Mouse (Mus musculus): Measurements from ENCODE around the gene Pfkm. TPM values are rescaled to one million over a fixed set of nuclear protein-coding genes. Genes with fewer than 3 reads are reported as not detected.

The Pfkm gene
- polyA plus RNA-seq, 1 experiment from 2014 or later, result 36.3 TPM

- Histone ChIP-seq H3K9ac (ENCODE audit: low read length) (peak overlapping the region; percentile 79), H3K27me3 (ENCODE audit: control insufficient read depth, insufficient read depth, low read length) (no peaks in the 10 kb centered on the region; the same call in 1 of the 2 replicates), H3K4me2 (peak overlapping the region; percentile 74), H3K9me3 (ENCODE audit: control insufficient read depth, low read length) (no peaks in the 10 kb centered on the region), H3K4me1 (ENCODE audit: control insufficient read depth, insufficient read depth, low read length) (peaks cover 8% of the 10 kb centered on the region), H3K36me3 (ENCODE audit: control insufficient read depth, insufficient read depth, low read length) (peaks cover 2% of the 10 kb centered on the region; the same call in 1 of the 2 replicates), H3K4me3 (ENCODE audit: low read depth, low read length) (peak overlapping the region; percentile 51), H3K27ac (ENCODE audit: low read depth, low read length) (peak overlapping the region; percentile 65)
- peak; percentile 96 for DNase-seq (ENCODE audit: low spot score, missing footprints)
- 4% methylated on average over 37 of the region's 37 CpGs for WGBS
- ATAC-seq (ENCODE audit: low FRiP score), result peak; percentile 95
These were observed 16.1 kb downstream of the Pfkm start for GRCm38 (mm10) chr15:98108297-98109152.

DNA sequence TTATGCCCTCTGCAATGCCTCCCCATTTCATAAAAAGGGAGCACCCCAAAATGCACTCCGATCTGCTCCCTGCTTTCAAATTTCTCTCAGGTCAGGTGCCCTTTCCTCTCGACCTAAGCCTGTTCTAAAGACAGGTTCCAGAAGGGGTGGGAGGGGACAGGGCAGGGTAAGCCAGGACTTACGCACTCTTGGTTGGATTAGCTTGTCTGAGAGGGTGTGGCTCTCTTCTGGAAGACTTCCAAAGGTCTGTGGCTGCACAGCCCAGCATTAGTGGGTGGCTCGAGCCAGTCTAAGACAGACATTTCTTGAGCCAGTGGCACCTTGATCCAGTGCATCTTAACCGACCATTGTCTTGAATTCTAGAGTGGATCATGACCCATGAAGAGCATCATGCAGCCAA is 19.4 kb downstream of the Pfkm start:
- no peak overlapping the region for H3K27ac ChIP-seq (ENCODE audit: low read depth, low read length)
- H3K27me3 ChIP-seq (ENCODE audit: control insufficient read depth, insufficient read depth, low read length), result no peaks in the 10 kb centered on the region; the same call in 1 of the 2 replicates
- no peak for DNase-seq (ENCODE audit: low spot score, missing footprints)
- no peak overlapping the region for H3K9ac ChIP-seq (ENCODE audit: low read length)
- peaks cover 2% of the 10 kb centered on the region; the same call in 1 of the 2 replicates for H3K36me3 ChIP-seq (ENCODE audit: control insufficient read depth, insufficient read depth, low read length)
- H3K4me3 ChIP-seq (ENCODE audit: low read depth, low read length), result no peak overlapping the region
- peaks cover 8% of the 10 kb centered on the region for H3K4me1 ChIP-seq (ENCODE audit: control insufficient read depth, insufficient read depth, low read length)
- ATAC-seq (ENCODE audit: low FRiP score), result no peak
- no peak overlapping the region for H3K4me2 ChIP-seq
- 80% methylated on average over 5 of the region's 5 CpGs for WGBS
- no peaks in the 10 kb centered on the region for H3K9me3 ChIP-seq (ENCODE audit: control insufficient read depth, low read length)

- no peak overlapping the region for H3K4me3 ChIP-seq (ENCODE audit: low read depth, low read length)
- no peak overlapping the region for H3K27ac ChIP-seq (ENCODE audit: low read depth, low read length)
- H3K9me3 ChIP-seq (ENCODE audit: control insufficient read depth, low read length), result no peaks in the 10 kb centered on the region
- WGBS, result 82% methylated on average over 10 of the region's 10 CpGs
- H3K36me3 ChIP-seq (ENCODE audit: control insufficient read depth, insufficient read depth, low read length), result peaks cover 5% of the 10 kb centered on the region; the same call in 1 of the 2 replicates
- ATAC-seq (ENCODE audit: low FRiP score) (no peak), DNase-seq (ENCODE audit: low spot score, missing footprints) (no peak)
- H3K9ac ChIP-seq (ENCODE audit: low read length), result no peak overlapping the region
- H3K4me1 ChIP-seq (ENCODE audit: control insufficient read depth, insufficient read depth, low read length), result no peaks in the 10 kb centered on the region; the same call in 1 of the 2 replicates
- H3K27me3 ChIP-seq (ENCODE audit: control insufficient read depth, insufficient read depth, low read length), result no peaks in the 10 kb centered on the region
- H3K4me2 ChIP-seq, result no peak overlapping the region
These were observed 21.9 kb downstream of the Pfkm start for GRCm38 (mm10) chr15:98114098-98114851.

- no peaks in the 10 kb centered on the region for H3K9me3 ChIP-seq (ENCODE audit: control insufficient read depth, low read length)
- H3K4me2 ChIP-seq, result no peak overlapping the region
- 85% methylated on average over 10 of the region's 10 CpGs for WGBS
- no peak for DNase-seq (ENCODE audit: low spot score, missing footprints)
- no peak overlapping the region for H3K9ac ChIP-seq (ENCODE audit: low read length)
- no peaks in the 10 kb centered on the region for H3K4me1 ChIP-seq (ENCODE audit: control insufficient read depth, insufficient read depth, low read length)
- H3K4me3 ChIP-seq (ENCODE audit: low read depth, low read length), result no peak overlapping the region
- no peak overlapping the region for H3K27ac ChIP-seq (ENCODE audit: low read depth, low read length)
- H3K27me3 ChIP-seq (ENCODE audit: control insufficient read depth, insufficient read depth, low read length), result no peaks in the 10 kb centered on the region
- H3K36me3 ChIP-seq (ENCODE audit: control insufficient read depth, insufficient read depth, low read length), result peaks cover 5% of the 10 kb centered on the region; the same call in 1 of the 2 replicates
- no peak for ATAC-seq (ENCODE audit: low FRiP score)
These were observed 22.7 kb downstream of the Pfkm start for GRCm38 (mm10) chr15:98114852-98115778.

GRCm38 (mm10) chr15:98115779-98116163 is 23.4 kb downstream of the Pfkm start:
- Histone ChIP-seq H3K27me3 (ENCODE audit: control insufficient read depth, insufficient read depth, low read length) (no peaks in the 10 kb centered on the region), H3K4me1 (ENCODE audit: control insufficient read depth, insufficient read depth, low read length) (no peaks in the 10 kb centered on the region), H3K4me3 (ENCODE audit: low read depth, low read length) (no peak overlapping the region), H3K27ac (ENCODE audit: low read depth, low read length) (no peak overlapping the region), H3K9ac (ENCODE audit: low read length) (no peak overlapping the region), H3K9me3 (ENCODE audit: control insufficient read depth, low read length) (no peaks in the 10 kb centered on the region), H3K4me2 (no peak overlapping the region), H3K36me3 (ENCODE audit: control insufficient read depth, insufficient read depth, low read length) (peaks cover 5% of the 10 kb centered on the region; the same call in 1 of the 2 replicates)
- 88% methylated on average over 9 of the region's 9 CpGs for WGBS
- DNase-seq (ENCODE audit: low spot score, missing footprints) (no peak), ATAC-seq (ENCODE audit: low FRiP score) (no peak)

DNA sequence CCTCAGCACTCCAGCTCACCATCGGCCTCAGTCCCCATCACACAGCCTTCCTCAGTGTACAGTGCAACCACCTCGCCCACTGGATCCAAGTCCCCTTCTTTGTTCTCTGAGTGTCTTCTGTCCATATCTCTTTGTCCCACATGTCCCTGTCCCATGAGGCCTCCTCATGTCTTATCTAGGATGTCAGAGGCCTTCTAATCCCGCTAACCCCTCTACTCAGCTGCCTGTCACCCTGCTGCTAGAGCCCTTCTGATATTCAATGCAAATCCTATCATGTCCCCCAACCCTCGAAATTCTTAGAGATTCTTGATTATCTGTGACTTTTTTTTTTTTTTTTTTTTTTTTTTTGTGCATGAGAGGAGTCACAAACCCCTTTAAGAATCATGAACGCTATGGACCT is 23.9 kb downstream of the Pfkm start:
- Histone ChIP-seq H3K4me3 (ENCODE audit: low read depth, low read length) (no peak overlapping the region), H3K9me3 (ENCODE audit: control insufficient read depth, low read length) (no peaks in the 10 kb centered on the region), H3K36me3 (ENCODE audit: control insufficient read depth, insufficient read depth, low read length) (peaks cover 10% of the 10 kb centered on the region; the same call in 1 of the 2 replicates), H3K9ac (ENCODE audit: low read length) (no peak overlapping the region), H3K27ac (ENCODE audit: low read depth, low read length) (no peak overlapping the region), H3K27me3 (ENCODE audit: control insufficient read depth, insufficient read depth, low read length) (no peaks in the 10 kb centered on the region), H3K4me1 (ENCODE audit: control insufficient read depth, insufficient read depth, low read length) (no peaks in the 10 kb centered on the region), H3K4me2 (no peak overlapping the region)
- ATAC-seq (ENCODE audit: low FRiP score), result no peak
- WGBS, result 83% methylated on average over 5 of the region's 5 CpGs
- no peak for DNase-seq (ENCODE audit: low spot score, missing footprints)

DNA sequence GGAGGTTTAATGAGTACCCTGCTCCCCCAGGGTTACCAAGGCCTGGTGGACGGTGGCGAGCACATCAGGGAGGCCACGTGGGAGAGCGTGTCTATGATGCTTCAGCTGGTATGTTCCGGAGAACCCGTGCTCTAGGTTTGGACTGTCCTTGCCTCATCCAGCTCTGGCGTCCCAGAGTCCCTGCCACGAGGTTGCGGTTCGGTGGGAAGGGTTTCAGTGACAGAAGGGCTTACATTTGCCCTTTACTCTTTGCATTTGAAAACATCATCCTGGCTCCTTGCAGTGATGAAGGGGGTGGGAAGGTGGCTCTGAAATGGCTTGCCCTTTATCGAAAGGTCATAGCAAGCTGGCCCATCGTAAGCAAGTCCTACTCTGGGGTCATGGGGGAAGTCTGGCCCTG is 27.0 kb downstream of the Pfkm start:
- Histone ChIP-seq H3K36me3 (ENCODE audit: control insufficient read depth, insufficient read depth, low read length) (peaks cover 9% of the 10 kb centered on the region; the same call in 1 of the 2 replicates), H3K27ac (ENCODE audit: low read depth, low read length) (no peak overlapping the region), H3K4me1 (ENCODE audit: control insufficient read depth, insufficient read depth, low read length) (no peaks in the 10 kb centered on the region), H3K4me2 (no peak overlapping the region), H3K4me3 (ENCODE audit: low read depth, low read length) (no peak overlapping the region), H3K9ac (ENCODE audit: low read length) (no peak overlapping the region), H3K9me3 (ENCODE audit: control insufficient read depth, low read length) (no peaks in the 10 kb centered on the region), H3K27me3 (ENCODE audit: control insufficient read depth, insufficient read depth, low read length) (no peaks in the 10 kb centered on the region)
- DNase-seq (ENCODE audit: low spot score, missing footprints) (no peak), ATAC-seq (ENCODE audit: low FRiP score) (no peak)
- WGBS, result 88% methylated on average over 12 of the region's 12 CpGs

- Histone ChIP-seq H3K4me2 (no peak overlapping the region), H3K9ac (ENCODE audit: low read length) (no peak overlapping the region), H3K27me3 (ENCODE audit: control insufficient read depth, insufficient read depth, low read length) (no peaks in the 10 kb centered on the region), H3K4me1 (ENCODE audit: control insufficient read depth, insufficient read depth, low read length) (no peaks in the 10 kb centered on the region), H3K27ac (ENCODE audit: low read depth, low read length) (no peak overlapping the region), H3K36me3 (ENCODE audit: control insufficient read depth, insufficient read depth, low read length) (peaks cover 9% of the 10 kb centered on the region; the same call in 1 of the 2 replicates), H3K9me3 (ENCODE audit: control insufficient read depth, low read length) (no peaks in the 10 kb centered on the region), H3K4me3 (ENCODE audit: low read depth, low read length) (no peak overlapping the region)
- ATAC-seq (ENCODE audit: low FRiP score) (no peak), DNase-seq (ENCODE audit: low spot score, missing footprints) (no peak)
- 97% methylated on average over 20 of the region's 20 CpGs for WGBS
These were observed 28.4 kb downstream of the Pfkm start for GRCm38 (mm10) chr15:98120831-98121230.
